ENCODE assay signal across 8 mouse cellular contexts in genomic region chr4:135203806-135204560, GRCm38 (mm10).
DNase-seq lines count a peak whose midpoint lies in the region; ATAC-seq and TF ChIP-seq lines count a peak whose summit lies in the region.

No protein-coding gene starts in this region.

- 12% methylated on average over 17 of the region's 17 CpGs for WGBS in kidney, embryonic 14.5 days

- no peaks in the 10 kb centered on the region for H3K9me3 ChIP-seq in kidney, embryonic 14.5 days (ENCODE audit: control insufficient read depth, low read length)

- peaks cover 11% of the 10 kb centered on the region for H3K4me1 ChIP-seq in kidney, embryonic 14.5 days (ENCODE audit: control insufficient read depth, insufficient read depth, low read length)
- H3K4me1 ChIP-seq in brown adipose tissue, adult 24 weeks (ENCODE audit: control insufficient read depth, insufficient read depth, insufficient read length, low read length): no peaks in the 10 kb centered on the region; the same call in 1 of the 2 replicates

- no peak for TF ChIP-seq POLR2A in myocyte (IDR thresholded peaks at IDR 0.05; ENCODE audit: insufficient read length, low read depth)

- peak overlapping the region; percentile 35 for H3K4me3 ChIP-seq in kidney, embryonic 14.5 days (ENCODE audit: low read length)
- H3K4me3 ChIP-seq in brown adipose tissue, adult 24 weeks (ENCODE audit: insufficient read depth, low read depth, low read length): peak overlapping the region; percentile 12; the same call in 1 of the 2 replicates
- peak overlapping the region; percentile 9 for H3K4me3 ChIP-seq in myocyte

- H3K27ac ChIP-seq in kidney, embryonic 14.5 days (ENCODE audit: low read depth, low read length): no peak overlapping the region
- no peak overlapping the region for H3K27ac ChIP-seq in brown adipose tissue, adult 24 weeks (replicated peaks; ENCODE audit: low read depth, low read length)

- H3K4me2 ChIP-seq in kidney, embryonic 14.5 days (replicated peaks; ENCODE audit: low read depth, low read length): peak overlapping the region; percentile 58
- peak overlapping the region; percentile 56 for H3K4me2 ChIP-seq in myocyte (ENCODE audit: low read depth)

- ATAC-seq in kidney, embryonic 14.5 days (ENCODE audit: low FRiP score, low TSS enrichment): 0 out of 2 replicates have a peak, but pooled peaks have one; percentile 10
- ATAC-seq in cerebellum, adult (ENCODE audit: insufficient number of reproducible peaks, low FRiP score, low TSS enrichment): no peak

- H3K9ac ChIP-seq in kidney, embryonic 14.5 days (ENCODE audit: low read depth, low read length): no peak overlapping the region; the same call in 1 of the 2 replicates

- no peak overlapping the region for H3ac ChIP-seq in myocyte (ENCODE audit: control insufficient read depth, insufficient read length)

- peaks cover 22% of the 10 kb centered on the region for H3K27me3 ChIP-seq in kidney, embryonic 14.5 days (ENCODE audit: control insufficient read depth, insufficient read depth, low read length)
- no peaks in the 10 kb centered on the region for H3K27me3 ChIP-seq in myocyte (ENCODE audit: control insufficient read depth, insufficient read depth, insufficient read length)

- no peaks in the 10 kb centered on the region for H3K79me2 ChIP-seq in myocyte (ENCODE audit: control insufficient read depth, insufficient read depth)

- no peak for DNase-seq in kidney, adult 9 months
- peak; percentile 69 for DNase-seq in induced T-regulatory cell, adult 2 months (ENCODE audit: low read depth)
- DNase-seq in yolk sac, embryonic 10.5 days (ENCODE audit: low spot score): no peak
- no peak for DNase-seq in testis, postnatal 14 days (ENCODE audit: low spot score)

- no peaks in the 10 kb centered on the region for H3K36me3 ChIP-seq in kidney, embryonic 14.5 days (ENCODE audit: control insufficient read depth, insufficient read depth, low read length)
- H3K36me3 ChIP-seq in myocyte (ENCODE audit: control insufficient read depth, insufficient read depth): no peaks in the 10 kb centered on the region

TF ChIP-seq in myocyte, 11 proteins besides CTCF, POLR2A, EP300 and RAD21:
- no peak for TF ChIP-seq SRF (IDR thresholded peaks at IDR 0.05; ENCODE audit: control insufficient read depth, insufficient read length, low read depth)
- no peak for TF ChIP-seq TCF12 (IDR thresholded peaks at IDR 0.05; ENCODE audit: insufficient read depth, poor library complexity, severe bottlenecking)
- no peak for TF ChIP-seq REST (IDR thresholded peaks at IDR 0.05; ENCODE audit: insufficient read depth, insufficient read length)
- TF ChIP-seq E2F4 (IDR thresholded peaks at IDR 0.05; ENCODE audit: insufficient read depth): no peak
- no peak for TF ChIP-seq USF1 (IDR thresholded peaks at IDR 0.05; ENCODE audit: low read depth)
- no peak for TF ChIP-seq TCF3 (IDR thresholded peaks at IDR 0.05; ENCODE audit: insufficient read length, low read depth)
- no peak for TF ChIP-seq CEBPB (IDR thresholded peaks at IDR 0.05; ENCODE audit: insufficient read depth, poor library complexity, severe bottlenecking)
- TF ChIP-seq MAX (IDR thresholded peaks at IDR 0.05; ENCODE audit: low read depth): no peak
- no peak for TF ChIP-seq MYOD1 (IDR thresholded peaks at IDR 0.05; ENCODE audit: control insufficient read depth in 1 of 3, insufficient read length in 2 of 3, low read depth in 2 of 3)
